Mouse (Mus musculus) C2C12 (cell line): ENCODE data around the gene Jade1. TPM values are rescaled to one million over a fixed set of nuclear protein-coding genes. Genes with fewer than 3 reads are reported as not detected.

Experiments used
- H3K27me3 ChIP-seq: one replicate; pipeline ENCODE4 v1.6.1; 2011; ENCODE audit not compliant: control insufficient read depth, insufficient read depth, insufficient read length
- H3K36me3 ChIP-seq: one replicate; pipeline ENCODE4 v1.6.1; 2011; ENCODE audit not compliant: control insufficient read depth, insufficient read depth
- H3K4me3 ChIP-seq: one replicate; pipeline ENCODE4 v1.5.1; 2011; ENCODE audit warnings: mild to moderate bottlenecking, control low read depth; ENCODE audit not compliant: poor library complexity, insufficient read depth, severe bottlenecking
- H3K79me2 ChIP-seq: one replicate; pipeline ENCODE4 v1.6.1; 2011; ENCODE audit not compliant: control insufficient read depth, insufficient read depth
- H3K79me3 ChIP-seq: one replicate; pipeline ENCODE4 v1.6.1; 2011; ENCODE audit warnings: low read depth, control low read depth
- H3ac ChIP-seq: one replicate; pipeline ENCODE3; 2011; ENCODE audit warnings: low read depth; ENCODE audit not compliant: control insufficient read depth, insufficient read length
- CEBPB ChIP-seq: IDR thresholded peaks from one replicate; pipeline ENCODE4 v1.6.1; 2011; ENCODE audit warnings: low read depth, mild to moderate bottlenecking, control low read depth, moderate library complexity
- CTCF ChIP-seq: IDR thresholded peaks from one replicate; pipeline ENCODE4 v1.5.1; 2011; ENCODE audit not compliant: control insufficient read depth, insufficient read depth, insufficient read length
- FOSL1 ChIP-seq: IDR thresholded peaks from one replicate; pipeline ENCODE4 v1.8.0; 2011; ENCODE audit warnings: mild to moderate bottlenecking, low read length; ENCODE audit not compliant: poor library complexity, insufficient read depth, severe bottlenecking
- MAX ChIP-seq: IDR thresholded peaks from one replicate; pipeline ENCODE4 v1.6.1; 2011; ENCODE audit warnings: mild to moderate bottlenecking, control low read depth
- MYOD1 ChIP-seq: IDR thresholded peaks from one replicate; pipeline ENCODE4 v1.6.1; 2011; ENCODE audit warnings: low read depth; ENCODE audit not compliant: control insufficient read depth, insufficient read length
- MYOG ChIP-seq: IDR thresholded peaks from one replicate; pipeline ENCODE4 v1.6.1; 2011; ENCODE audit not compliant: control insufficient read depth, insufficient read length; ENCODE audit errors: extremely low read depth
- USF1 ChIP-seq: IDR thresholded peaks from one replicate; pipeline ENCODE4 v1.6.1; 2011; ENCODE audit warnings: low read depth, mild to moderate bottlenecking, control low read depth, moderate library complexity
- polyA plus RNA-seq: library from polyadenylated mRNA; unstranded; fragments of >200 nt; fragmentation: generic; extraction: Trizol; gene quantifications from one replicate; pipeline ENCODE4 v1.2.1, GENCODE M21; 2012; ENCODE audit warnings: missing spikeins

Gene Jade1
- polyA plus RNA-seq, 1 experiment, result 25.1 TPM

DNA sequence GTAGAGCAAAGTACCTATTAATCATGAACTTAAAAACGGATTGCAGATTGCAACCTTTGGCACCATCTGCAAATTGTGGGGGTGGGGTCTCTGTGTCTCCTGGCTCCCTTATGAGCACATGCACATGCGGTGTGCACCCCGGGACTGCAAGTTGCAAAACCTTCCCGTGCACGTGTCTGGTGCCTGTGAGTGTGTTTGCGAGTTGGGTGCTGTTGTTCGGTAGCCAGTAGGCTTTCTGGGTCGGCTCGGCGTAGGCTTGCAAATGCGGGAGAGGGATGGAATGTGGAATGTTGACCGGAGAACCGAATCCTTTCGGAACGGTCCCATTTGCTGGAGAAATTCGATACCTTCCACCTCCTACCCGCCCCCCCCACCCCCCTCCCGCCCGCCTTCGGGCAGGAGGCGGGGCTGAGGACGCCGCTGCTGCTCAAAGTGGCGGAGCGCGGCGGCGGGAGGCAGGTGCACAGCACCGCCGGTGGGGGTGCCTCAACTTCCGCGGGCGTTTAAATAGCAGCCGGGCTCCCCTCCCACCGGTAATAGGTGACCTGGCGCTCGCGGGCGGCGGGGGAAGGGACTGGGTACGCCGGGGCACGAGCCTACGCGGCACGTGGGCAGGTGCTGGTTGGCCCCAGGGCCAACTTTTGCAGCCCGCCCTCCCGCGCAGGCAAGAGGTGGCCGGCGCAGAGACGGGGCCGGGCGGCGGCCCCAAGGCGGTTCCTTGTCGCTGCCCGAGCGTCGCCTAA is 9.1 kb downstream of the Jade1 start:
- H3K79me2 ChIP-seq, result peaks cover 46% of the 10 kb centered on the region
- H3K79me3 ChIP-seq, result peaks cover 36% of the 10 kb centered on the region
- H3K36me3 ChIP-seq, result no peaks in the 10 kb centered on the region
- peak; percentile 31 for TF ChIP-seq CEBPB
- no peak for TF ChIP-seq USF1
- no peak for TF ChIP-seq FOSL1
- no peak for TF ChIP-seq MYOD1
- peak; percentile 85 for TF ChIP-seq MAX
- no peak for TF ChIP-seq MYOG
- H3ac ChIP-seq, result peak overlapping the region; percentile 82
- peak overlapping the region; percentile 50 for H3K4me3 ChIP-seq
- no peaks in the 10 kb centered on the region for H3K27me3 ChIP-seq

DNA sequence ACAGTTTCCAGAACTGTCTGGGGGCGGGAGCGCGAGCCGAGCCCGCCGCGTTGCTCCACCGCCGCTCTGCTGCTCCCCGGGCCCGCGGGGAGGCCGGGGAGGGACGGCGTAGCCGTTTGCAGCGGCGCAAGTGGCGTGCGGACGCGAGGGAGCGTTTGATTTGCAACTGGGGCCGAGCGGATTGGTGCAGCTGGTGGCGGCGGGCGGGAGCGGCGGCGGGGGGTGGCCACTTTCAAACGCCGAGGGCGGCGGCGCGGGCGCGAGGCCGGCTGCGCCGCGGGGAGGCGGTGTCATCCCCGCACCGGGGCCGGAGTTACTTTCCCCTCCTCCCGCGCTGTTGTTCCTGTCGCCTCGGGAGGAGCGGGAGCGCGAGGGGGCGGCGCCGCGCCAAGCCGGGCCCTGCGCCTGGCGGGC is 9.9 kb downstream of the Jade1 start:
- no peaks in the 10 kb centered on the region for H3K27me3 ChIP-seq
- peaks cover 54% of the 10 kb centered on the region for H3K79me2 ChIP-seq
- H3K4me3 ChIP-seq, result peak overlapping the region; percentile 50
- H3K79me3 ChIP-seq, result peaks cover 44% of the 10 kb centered on the region
- TF ChIP-seq CTCF, result peak; percentile 7
- no peak for TF ChIP-seq USF1
- no peaks in the 10 kb centered on the region for H3K36me3 ChIP-seq
- H3ac ChIP-seq, result peak overlapping the region; percentile 82

DNA sequence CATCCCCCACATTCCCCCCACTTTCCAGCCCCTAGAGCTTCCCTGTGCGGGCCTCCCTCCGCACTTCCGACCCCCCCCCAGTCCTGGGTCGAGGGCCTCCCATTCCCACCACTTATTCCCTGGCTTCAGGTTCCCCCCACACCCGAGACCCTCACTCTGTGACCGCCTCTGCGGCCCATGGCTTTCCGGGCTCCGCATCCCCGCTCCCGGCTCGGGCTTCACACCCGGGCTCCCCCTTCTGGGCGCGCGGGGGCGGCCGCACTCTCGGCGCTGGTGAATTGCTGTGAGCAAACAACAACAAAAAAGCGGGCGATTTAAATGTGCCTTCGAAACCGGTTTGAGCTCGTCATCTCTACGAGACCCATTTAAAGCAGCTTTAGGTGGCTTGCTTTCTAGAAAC is 10.4 kb downstream of the Jade1 start:
- Histone ChIP-seq H3K79me3 (peaks cover 49% of the 10 kb centered on the region), H3K4me3 (peak overlapping the region; percentile 50), H3ac (peak overlapping the region; percentile 82), H3K79me2 (peaks cover 59% of the 10 kb centered on the region), H3K36me3 (no peaks in the 10 kb centered on the region), H3K27me3 (no peaks in the 10 kb centered on the region)
- no peak for TF ChIP-seq USF1
- TF ChIP-seq MYOG, result no peak
- peak; percentile 68 for TF ChIP-seq CTCF
- TF ChIP-seq FOSL1, result no peak
- no peak for TF ChIP-seq CEBPB
- no peak for TF ChIP-seq MYOD1

DNA sequence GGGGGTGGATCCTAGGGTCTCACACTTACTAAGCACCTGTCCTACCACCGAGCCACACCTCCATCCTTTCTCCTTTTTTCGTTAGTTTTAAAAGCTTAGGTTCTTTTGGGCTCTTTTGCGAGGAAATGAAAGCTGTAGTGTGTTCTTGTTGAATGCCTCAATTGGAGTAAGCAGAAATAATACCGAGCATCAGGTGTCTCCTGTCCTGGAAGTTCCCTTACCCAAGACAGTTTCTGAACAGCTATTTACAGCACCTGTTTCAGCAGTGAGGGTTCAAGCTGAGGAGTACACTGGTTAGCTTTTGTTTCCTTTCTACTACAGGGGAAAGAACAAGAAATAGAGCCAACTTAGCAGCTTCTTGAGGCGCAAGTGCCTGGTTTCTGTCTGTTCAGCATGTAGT is 14.4 kb downstream of the Jade1 start:
- H3K27me3 ChIP-seq, result no peaks in the 10 kb centered on the region
- no peak overlapping the region for H3K4me3 ChIP-seq
- TF ChIP-seq USF1 (no peak), MYOG (no peak), CEBPB (no peak), CTCF (no peak), MYOD1 (no peak), FOSL1 (no peak), MAX (no peak)
- peaks cover 91% of the 10 kb centered on the region for H3K79me2 ChIP-seq
- peaks cover 89% of the 10 kb centered on the region for H3K79me3 ChIP-seq
- no peaks in the 10 kb centered on the region for H3K36me3 ChIP-seq
- no peak overlapping the region for H3ac ChIP-seq

DNA sequence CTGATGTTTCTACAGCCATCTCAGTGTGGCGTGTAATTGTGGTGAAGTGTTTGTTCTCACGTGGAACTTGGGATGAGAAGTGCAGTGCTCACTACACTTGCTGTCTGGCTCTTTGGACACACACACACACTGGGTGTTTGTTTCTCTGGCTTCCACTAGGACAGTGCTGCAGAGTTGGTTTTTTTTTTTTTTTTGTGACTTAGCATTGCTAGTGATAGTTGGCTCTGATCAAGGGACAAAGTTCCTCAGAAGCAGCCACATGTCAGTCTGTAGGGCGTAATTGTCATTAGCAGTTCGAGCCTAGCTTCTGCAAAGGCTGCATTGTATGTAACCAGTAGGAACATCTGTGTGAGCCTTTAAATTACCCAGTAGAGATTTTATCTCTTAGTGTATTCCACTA is 16.6 kb downstream of the Jade1 start:
- no peaks in the 10 kb centered on the region for H3K27me3 ChIP-seq
- no peaks in the 10 kb centered on the region for H3K36me3 ChIP-seq
- no peak for TF ChIP-seq MYOD1
- no peak for TF ChIP-seq MAX
- TF ChIP-seq MYOG, result no peak
- no peak for TF ChIP-seq FOSL1
- TF ChIP-seq CEBPB, result no peak
- no peak for TF ChIP-seq CTCF
- no peak for TF ChIP-seq USF1
- H3K79me3 ChIP-seq, result peaks cover 99% of the 10 kb centered on the region
- no peak overlapping the region for H3ac ChIP-seq
- no peak overlapping the region for H3K4me3 ChIP-seq
- H3K79me2 ChIP-seq, result peaks cover 100% of the 10 kb centered on the region

DNA sequence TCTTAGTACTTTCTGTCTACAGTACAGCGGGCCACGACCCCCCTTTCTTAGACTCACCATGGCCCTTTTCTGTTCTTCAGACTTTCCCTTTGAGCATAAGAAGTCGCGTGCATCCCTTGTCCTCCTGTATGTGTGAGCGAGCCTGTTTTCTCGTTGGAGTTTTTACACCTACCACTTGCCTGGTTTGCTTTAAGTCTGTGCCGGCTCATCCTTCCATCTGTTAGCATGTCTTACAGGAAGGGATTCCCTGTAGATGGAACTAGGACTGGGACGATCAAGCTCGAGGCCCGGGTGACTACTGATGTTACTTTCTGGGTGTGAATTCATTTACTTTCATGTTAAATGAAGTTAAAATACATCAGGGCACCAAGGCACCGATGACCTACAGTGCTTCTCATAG is 17.4 kb downstream of the Jade1 start:
- Histone ChIP-seq H3K27me3 (no peaks in the 10 kb centered on the region), H3K79me2 (peaks cover 100% of the 10 kb centered on the region), H3K36me3 (no peaks in the 10 kb centered on the region), H3ac (no peak overlapping the region), H3K4me3 (no peak overlapping the region), H3K79me3 (peaks cover 99% of the 10 kb centered on the region)
- TF ChIP-seq MAX (no peak), CEBPB (no peak), MYOG (no peak), FOSL1 (no peak), USF1 (no peak), MYOD1 (no peak), CTCF (no peak)
